Mouse (Mus musculus): ENCODE measurements at regions not wholly inside any gene's neighbourhood (a gene's known extent, or its start where the extent isn't known, plus 50 kb on each side); places are given as distances from the start of the nearest gene placed in this dataset.

- intact Hi-C loops (cut with DNase I), result no loop called here
Measured at GRCm38 (mm10) chr6:44092336-44092735, 426.3 kb upstream of the Tpk1 start.

GRCm38 (mm10) chr6:44081922-44082552, 416.0 kb upstream of the Tpk1 start:
- no peak for DNase-seq
- intact Hi-C loops (cut with DNase I), result no loop called here

More at GRCm38 (mm10) chr6:44092336-44092735, 426.3 kb upstream of the Tpk1 start:
- DNase-seq, result peak; percentile 3

- intact Hi-C loops (cut with DNase I), result no loop called here
- DNase-seq, result no peak
Measured at GRCm38 (mm10) chr6:44073124-44073523, 407.0 kb upstream of the Tpk1 start.

- intact Hi-C loops (cut with DNase I), result no loop called here
- no peak for DNase-seq
Measured at GRCm38 (mm10) chr6:44067841-44068240, 401.8 kb upstream of the Tpk1 start.
